Mouse (Mus musculus) frontal cortex, adult (tissue): ENCODE data around the gene Nav2.

Source experiments
- ATAC-seq: cut with Nextera tagmentation; 2 replicates; pipeline ENCODE4 v1.9.2; 2017; ENCODE audit warnings: mild to moderate bottlenecking, moderate library complexity, mixed read lengths; ENCODE audit not compliant: low TSS enrichment

Gene Nav2

DNA sequence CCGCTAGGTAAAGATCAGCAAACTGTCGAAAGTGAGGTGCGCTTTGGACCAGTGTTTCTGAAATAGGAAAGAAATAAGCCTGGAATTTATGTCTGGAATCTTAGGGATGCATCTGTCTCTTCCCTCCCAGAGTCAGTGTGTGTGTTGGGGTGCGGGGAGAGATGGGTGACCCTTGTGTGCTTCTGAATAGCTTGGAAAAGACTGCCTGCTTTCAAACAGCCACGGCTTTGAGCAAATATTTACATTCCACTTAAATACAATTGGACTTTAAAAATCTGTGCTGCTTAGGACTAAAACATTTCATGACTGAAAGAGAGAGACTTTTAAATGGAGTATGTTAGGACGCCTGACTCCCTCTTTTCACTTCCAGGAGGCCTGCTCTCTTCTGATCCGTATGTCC lies 528.0 kb downstream of the Nav2 start:
- no peak for ATAC-seq

DNA sequence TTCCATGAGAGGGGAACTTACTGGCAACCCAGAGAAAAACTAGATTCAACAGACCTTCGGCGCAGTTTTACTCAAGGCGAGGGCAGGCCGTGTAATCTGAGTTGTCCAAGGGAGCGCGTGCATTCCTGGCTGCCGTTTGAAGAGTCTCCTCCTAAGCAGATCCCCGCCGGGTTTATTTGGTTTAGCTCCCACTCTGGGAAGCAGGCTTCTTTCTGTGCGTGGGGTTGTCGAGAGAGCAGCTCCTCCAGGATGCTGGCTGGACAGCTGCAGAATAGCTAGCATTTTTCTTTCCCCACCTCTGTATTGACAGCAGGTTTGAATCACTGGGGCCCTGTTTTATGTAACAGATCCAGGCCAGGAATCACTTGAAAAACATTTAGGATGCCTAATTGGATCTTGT lies 529.4 kb downstream of the Nav2 start:
- peak; percentile 69 for ATAC-seq

- ATAC-seq = no peak
Observed at GRCm38 (mm10) chr7:49439136-49439535, 530.6 kb downstream of the Nav2 start.

GRCm38 (mm10) chr7:49440333-49440969 lies 531.9 kb downstream of the Nav2 start:
- ATAC-seq = peak; percentile 75

- no peak for ATAC-seq
Observed at GRCm38 (mm10) chr7:49442174-49442573, 533.7 kb downstream of the Nav2 start.

DNA sequence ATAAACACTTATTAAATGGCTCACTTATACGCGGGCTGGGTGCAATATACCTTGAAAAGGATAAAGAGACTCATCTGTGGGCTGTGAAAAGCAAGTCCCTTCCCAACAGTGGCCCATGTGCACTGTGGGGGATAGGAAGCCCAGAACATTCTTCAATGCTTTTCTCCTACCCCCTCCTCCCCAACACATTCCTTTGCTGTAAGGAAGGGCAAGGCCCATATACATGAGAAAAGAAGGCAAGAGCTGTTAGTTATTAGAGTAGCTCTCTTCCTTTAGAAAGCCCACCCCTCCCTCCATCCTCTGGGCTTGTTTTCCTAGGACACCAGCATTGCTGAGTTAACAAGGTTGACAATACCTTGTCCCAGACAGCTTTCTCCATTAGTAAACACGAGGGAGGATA lies 540.1 kb downstream of the Nav2 start:
- no peak for ATAC-seq

DNA sequence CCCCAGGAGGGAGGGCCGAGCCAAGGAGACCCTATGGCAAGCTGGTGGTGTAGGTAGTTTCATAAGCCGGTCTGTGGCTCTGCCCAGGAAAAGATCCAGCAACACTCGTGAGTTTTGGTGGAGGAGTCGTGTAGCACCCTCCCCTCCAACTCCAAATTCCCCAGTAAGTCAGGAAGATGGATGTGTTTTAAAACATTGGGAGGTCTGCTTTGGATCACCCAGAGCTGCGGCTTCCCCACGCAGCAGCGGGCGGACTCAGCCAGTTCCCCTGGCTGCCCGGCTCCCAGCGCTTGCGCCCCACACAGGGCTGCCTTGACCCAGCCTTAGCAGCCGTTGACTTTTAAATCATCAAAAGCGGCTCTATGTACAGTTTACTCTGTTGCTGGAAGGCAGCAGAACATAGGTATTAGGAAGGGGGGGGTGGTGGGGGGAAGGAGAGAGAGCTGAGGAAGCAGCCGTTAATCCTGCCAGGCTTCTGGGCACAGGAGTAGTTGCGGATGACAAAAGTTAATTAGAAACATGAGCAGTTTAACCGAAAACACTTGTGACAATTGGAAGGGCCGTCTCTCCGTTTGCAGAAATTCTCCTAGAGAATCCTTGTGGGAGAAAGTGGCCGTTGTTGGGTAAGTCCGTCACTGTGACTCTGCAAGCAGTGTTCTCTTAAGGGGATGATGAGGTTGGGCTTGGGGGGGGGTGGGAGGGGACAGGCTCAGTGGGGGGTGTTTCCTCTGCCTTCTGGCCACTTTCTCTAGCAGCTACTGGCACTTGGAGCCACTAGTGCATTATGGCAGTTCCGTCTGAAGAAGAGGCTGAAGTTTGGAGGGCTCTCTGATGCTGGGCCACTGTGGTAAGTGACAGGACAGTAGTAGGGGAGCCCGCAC lies 542.0 kb downstream of the Nav2 start:
- ATAC-seq = peak; percentile 62

DNA sequence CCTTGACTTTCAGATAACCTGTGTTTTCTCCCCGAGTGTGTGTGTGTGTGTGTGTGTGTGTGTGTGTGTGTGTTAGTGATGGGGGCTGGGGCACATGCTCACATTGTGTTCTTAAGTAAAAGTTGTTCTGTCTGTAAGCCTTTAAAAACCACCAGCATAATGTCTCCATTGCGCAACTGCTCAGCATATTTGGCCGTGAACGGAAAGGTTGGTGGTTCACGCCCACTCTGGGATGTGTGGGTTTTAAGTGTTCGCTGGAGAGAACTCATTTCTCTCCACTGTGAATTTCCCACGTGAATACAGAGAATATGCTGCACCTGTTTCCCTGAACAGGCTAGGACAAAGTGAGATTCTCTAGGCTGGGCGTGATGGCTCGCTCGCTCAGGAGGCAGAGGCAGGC lies 542.7 kb downstream of the Nav2 start:
- peak; percentile 45 for ATAC-seq

DNA sequence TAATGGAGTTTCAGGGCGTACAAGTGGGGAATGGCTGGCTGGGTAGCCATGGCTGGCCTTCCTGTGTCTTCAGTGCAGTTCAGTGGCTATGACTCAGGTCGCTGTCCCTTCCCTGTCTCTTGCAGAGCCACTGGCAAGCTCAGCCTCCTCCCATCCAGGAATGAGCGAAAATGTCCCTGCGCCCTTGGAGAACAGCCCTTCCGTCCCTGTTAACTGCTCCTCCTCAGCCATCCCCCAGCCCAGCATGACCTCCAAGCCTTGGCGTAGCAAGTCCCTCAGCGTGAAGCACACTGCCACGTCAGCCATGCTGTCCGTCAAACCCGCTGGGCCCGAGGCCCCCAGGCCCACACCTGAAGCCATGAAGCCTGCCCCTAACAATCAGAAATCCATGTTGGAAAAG lies 543.8 kb downstream of the Nav2 start:
- ATAC-seq = no peak

DNA sequence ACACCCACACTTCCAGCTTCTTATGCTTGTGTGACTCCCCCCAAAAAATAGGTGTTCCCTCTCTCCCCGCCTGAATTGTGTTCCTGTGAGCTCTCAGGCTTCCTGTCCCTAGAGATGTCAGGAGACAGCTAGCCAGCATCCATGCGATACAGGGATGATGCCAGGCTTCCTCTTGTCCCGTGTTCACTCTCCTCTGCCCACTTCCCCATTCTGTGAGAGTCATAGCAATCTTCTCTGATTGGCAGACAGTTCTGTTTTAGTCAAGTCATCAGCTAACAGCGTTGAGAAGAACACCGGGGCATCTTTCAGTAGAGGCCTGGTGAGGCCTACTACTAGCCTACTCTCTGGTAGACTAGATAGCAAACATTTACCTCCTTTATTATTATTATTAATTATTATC lies 546.1 kb downstream of the Nav2 start:
- ATAC-seq = no peak

- 0 out of 2 replicates have a peak, but pooled peaks have one; percentile 22 for ATAC-seq
Observed at GRCm38 (mm10) chr7:49456148-49456547, 547.6 kb downstream of the Nav2 start.

DNA sequence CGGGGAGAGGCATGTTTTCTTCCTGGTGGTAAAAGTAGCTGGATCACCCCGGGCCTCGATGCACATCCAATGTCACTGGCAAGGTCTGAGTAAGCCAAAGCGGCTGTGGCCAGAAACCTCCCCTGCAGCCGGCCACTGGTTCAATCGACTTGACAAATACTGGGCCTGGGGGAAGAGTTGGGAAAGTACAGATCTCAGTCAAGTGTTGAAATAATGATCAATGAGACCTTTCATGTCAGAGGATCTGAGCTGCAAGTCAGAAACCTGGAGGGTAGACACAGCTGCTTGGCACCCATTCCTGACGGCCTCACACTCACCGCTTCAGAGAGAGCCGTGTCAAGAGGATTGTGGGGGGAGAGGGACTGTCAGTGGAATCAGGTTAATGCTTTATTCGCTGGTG lies 548.9 kb downstream of the Nav2 start:
- ATAC-seq = no peak

- no peak for ATAC-seq
Observed at GRCm38 (mm10) chr7:49457890-49458289, 549.4 kb downstream of the Nav2 start.

DNA sequence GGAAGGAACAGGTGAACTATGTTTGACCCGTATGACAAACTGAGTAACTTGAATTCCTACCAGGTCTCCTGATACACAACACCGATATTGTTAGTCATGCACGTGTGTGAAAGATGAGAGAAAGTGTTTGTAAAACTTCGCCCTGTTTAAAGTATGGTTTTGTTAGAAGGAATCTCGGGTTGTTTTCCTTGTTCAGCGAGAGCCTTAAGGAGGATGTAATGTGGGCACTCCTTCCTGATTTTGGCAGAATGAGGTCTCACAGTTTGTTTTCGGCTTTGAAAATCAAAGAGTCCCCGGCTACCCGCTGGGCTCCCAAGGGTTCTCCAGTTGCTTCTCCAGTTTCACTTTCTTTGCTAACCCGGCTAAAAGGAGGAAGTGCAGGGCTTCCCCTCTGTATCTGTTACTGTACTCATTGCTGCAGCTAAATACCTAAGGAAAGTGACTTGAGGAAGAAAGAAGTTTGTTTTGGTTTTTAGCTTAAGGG lies 553.9 kb downstream of the Nav2 start:
- 0 out of 2 replicates have a peak, but pooled peaks have one; percentile 22 for ATAC-seq

DNA sequence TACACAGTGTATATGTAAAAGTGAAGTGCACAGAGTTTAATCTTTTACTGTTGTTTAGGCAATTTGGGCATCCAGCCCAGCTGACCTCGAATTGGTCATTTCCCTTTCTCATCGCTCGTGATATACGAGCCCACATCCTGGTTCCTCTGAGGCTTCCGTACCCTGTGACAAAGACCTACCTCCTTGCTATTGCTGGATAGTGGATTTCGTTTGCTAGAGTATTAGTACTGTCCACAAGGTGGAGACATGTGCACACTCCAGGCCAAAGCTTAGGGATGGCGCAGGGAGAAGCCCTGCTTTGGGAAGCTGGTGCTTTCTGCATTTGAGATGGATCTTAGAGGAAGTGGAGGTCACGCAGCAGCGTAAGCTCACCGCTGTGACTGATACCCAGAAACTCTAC lies 559.3 kb downstream of the Nav2 start:
- ATAC-seq = peak; percentile 60

- ATAC-seq = no peak
Observed at GRCm38 (mm10) chr7:49468492-49469205, 560.1 kb downstream of the Nav2 start.

GRCm38 (mm10) chr7:49471278-49471677 lies 562.8 kb downstream of the Nav2 start:
- 0 out of 2 replicates have a peak, but pooled peaks have one; percentile 24 for ATAC-seq

DNA sequence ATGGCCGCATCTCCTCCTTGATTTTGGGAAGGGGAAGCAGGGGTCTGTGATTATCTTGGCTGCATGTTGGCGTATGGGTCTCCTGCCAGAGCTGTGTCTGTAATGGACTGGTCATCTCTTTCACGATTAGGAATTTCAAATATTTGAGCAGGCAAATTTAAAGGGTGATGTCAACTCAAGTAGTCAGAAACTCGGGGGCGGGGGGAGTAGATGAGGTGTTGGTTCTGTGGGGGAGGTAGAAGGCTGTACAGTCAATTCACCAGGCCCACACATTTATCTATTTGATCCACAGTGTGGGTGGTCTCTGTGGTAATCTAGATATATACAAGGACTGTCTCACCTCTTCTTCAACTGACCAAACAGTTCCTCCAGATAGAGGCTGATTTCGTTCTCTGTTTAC lies 566.8 kb downstream of the Nav2 start:
- no peak for ATAC-seq

GRCm38 (mm10) chr7:49476163-49476562 lies 567.6 kb downstream of the Nav2 start:
- no peak for ATAC-seq

DNA sequence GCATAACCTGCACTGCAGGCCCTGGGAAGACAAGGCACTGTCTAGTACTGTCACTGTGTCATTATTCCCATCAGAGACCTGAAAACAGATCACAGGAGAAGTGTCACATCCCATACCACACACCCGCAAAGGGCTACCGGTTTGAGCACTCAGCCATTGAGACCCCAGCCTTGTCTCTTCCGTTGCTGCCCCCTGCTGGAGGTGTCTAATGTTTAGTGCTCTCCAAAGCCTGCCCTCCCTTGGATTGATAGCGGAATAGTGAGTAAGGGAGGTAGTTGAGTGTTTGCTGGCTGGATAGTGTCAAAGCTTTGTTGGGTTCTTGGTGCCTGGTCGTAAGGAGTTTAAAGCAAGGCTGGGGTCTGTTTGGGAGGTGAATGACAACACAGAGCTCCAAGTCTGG lies 568.1 kb downstream of the Nav2 start:
- no peak for ATAC-seq

DNA sequence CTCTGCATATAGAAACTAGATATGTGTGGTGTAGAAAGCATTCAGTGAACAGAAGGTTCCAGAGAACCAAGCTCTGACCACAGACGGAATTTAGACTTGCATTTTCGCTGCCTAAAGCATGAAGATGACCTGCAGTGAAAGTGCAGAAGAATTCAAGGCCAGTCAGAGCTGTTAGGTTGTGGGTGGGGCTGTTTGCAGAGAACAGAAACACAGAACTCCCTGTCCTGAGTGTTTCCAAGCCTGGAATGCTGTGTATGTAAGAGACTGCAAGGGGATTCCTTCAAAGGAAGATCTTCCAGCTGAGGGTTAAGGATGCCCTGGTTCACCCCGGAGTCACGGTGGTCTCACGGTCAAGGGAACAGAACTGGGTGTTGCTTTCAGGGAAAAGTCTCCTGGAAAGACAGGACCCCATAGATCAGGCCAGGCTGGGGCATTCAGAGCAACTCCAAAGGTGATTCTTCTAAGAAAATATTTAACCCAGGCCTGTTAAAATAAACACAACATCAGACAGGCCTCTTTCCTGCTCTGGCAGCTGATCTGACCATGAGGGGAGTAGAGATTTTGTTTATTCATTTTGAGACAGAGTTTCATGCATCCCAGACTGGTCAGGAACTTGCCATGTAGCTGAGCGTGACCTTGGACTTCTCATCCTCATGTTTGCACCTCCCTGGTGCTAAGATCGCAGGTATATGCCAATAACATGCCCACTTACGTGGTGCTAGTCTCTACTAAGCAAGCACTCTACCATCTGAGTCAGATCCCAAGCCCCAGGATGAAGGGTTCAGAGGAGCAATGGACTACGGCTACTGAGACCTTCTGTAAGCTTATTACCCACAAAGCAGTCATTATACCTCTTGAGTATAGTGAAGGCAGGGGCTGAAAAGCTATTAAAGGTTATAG lies 568.8 kb downstream of the Nav2 start:
- ATAC-seq = no peak
